Mouse (Mus musculus): Measurements from ENCODE around the gene Srr. TPM values are rescaled to one million over a fixed set of nuclear protein-coding genes. Genes with fewer than 3 reads are reported as not detected.

Srr gene
- polyA plus RNA-seq, 1 experiment, result 7.7 TPM

- Histone ChIP-seq H3K27me3 (ENCODE audit: control insufficient read depth, insufficient read depth, low read length) (no peaks in the 10 kb centered on the region), H3K4me3 (ENCODE audit: control insufficient read depth, insufficient read depth, low read length) (no peak overlapping the region), H3K36me3 (ENCODE audit: control insufficient read depth, insufficient read depth, low read length) (no peaks in the 10 kb centered on the region), H3K4me1 (replicated peaks; ENCODE audit: control insufficient read depth, insufficient read depth, low read length) (no peaks in the 10 kb centered on the region), H3K27ac (ENCODE audit: control insufficient read depth, insufficient read depth, low read length) (no peak overlapping the region)
- WGBS, result 95% methylated on average over 5 of the region's 5 CpGs
- no peak for DNase-seq
- TF ChIP-seq POLR2A (IDR thresholded peaks at IDR 0.05; ENCODE audit: control insufficient read depth, extremely low read depth, insufficient read depth, low read length, poor library complexity), result no peak
- TF ChIP-seq CTCF (IDR thresholded peaks at IDR 0.05; ENCODE audit: borderline replicate concordance, control insufficient read depth, extremely low read depth, insufficient read depth, low read length, poor library complexity), result no peak
These were observed 63.6 kb downstream of the Srr start for GRCm38 (mm10) chr11:74862129-74862528.

GRCm38 (mm10) chr11:74857756-74858155 lies 68.0 kb downstream of the Srr start:
- TF ChIP-seq POLR2A (IDR thresholded peaks at IDR 0.05; ENCODE audit: control insufficient read depth, extremely low read depth, insufficient read depth, low read length, poor library complexity), result no peak
- no peak for TF ChIP-seq CTCF (IDR thresholded peaks at IDR 0.05; ENCODE audit: borderline replicate concordance, control insufficient read depth, extremely low read depth, insufficient read depth, low read length, poor library complexity)
- Histone ChIP-seq H3K27ac (ENCODE audit: control insufficient read depth, insufficient read depth, low read length) (no peak overlapping the region), H3K4me1 (replicated peaks; ENCODE audit: control insufficient read depth, insufficient read depth, low read length) (no peaks in the 10 kb centered on the region), H3K36me3 (ENCODE audit: control insufficient read depth, insufficient read depth, low read length) (no peaks in the 10 kb centered on the region), H3K4me3 (ENCODE audit: control insufficient read depth, insufficient read depth, low read length) (no peak overlapping the region), H3K27me3 (ENCODE audit: control insufficient read depth, insufficient read depth, low read length) (no peaks in the 10 kb centered on the region)
- 95% methylated on average over 9 of the region's 9 CpGs for WGBS
- DNase-seq, result no peak

Other genes starting within 250 kb of the Srr start
- gene Pafah1b1, start 201.3 kb downstream of the Srr start, polyA plus RNA-seq (2012; rRNA removed), result 24.4 and 27.2 TPM in 2 replicates
- gene Mettl16, start 155.1 kb downstream of the Srr start, polyA plus RNA-seq (2012; rRNA removed), result 3.2 and 5.3 TPM in 2 replicates
- gene Mnt, start 95.0 kb downstream of the Srr start, polyA plus RNA-seq (2012; rRNA removed), result 39.9 and 48.4 TPM in 2 replicates
- 13.5 and 14.5 TPM in 2 replicates for gene Sgsm2, start 28.9 kb downstream of the Srr start, polyA plus RNA-seq (2012; rRNA removed)
- gene Tsr1, start 27.9 kb downstream of the Srr start, polyA plus RNA-seq (2012; rRNA removed), result 15.4 and 17.9 TPM in 2 replicates
- gene Smg6, start 125 bp downstream of the Srr start, polyA plus RNA-seq (2012; rRNA removed), result 69.4 and 69.7 TPM in 2 replicates
- 10.6 and 14.1 TPM in 2 replicates for gene Hic1, start 243.6 kb upstream of the Srr start, polyA plus RNA-seq (2012; rRNA removed)